Mouse (Mus musculus): ENCODE measurements around the gene Cnnm3. TPM values are rescaled to one million over a fixed set of nuclear protein-coding genes. Genes with fewer than 3 reads are reported as not detected.

Cnnm3 gene
- total and polyA plus RNA-seq, 2 experiments, result 4.4 to 11.3 TPM

- no peak overlapping the region for H3K27ac ChIP-seq (replicated peaks; ENCODE audit: insufficient read depth, low read depth, low read length)
- H3K27me3 ChIP-seq (ENCODE audit: control insufficient read depth, insufficient read depth, low read length), result no peaks in the 10 kb centered on the region
- no peak overlapping the region for H3K4me3 ChIP-seq (ENCODE audit: insufficient read depth, low read depth, low read length)
- no peak for TF ChIP-seq CTCF (IDR thresholded peaks at IDR 0.05; ENCODE audit: low read depth, low read length)
- no peak for TF ChIP-seq POLR2A (IDR thresholded peaks at IDR 0.05; ENCODE audit: extremely low read depth, insufficient read depth, low read length)
- H3K4me1 ChIP-seq (ENCODE audit: control insufficient read depth, insufficient read depth, low read length), result peaks cover 11% of the 10 kb centered on the region
- DNase-seq (ENCODE audit: extremely low read depth, low read depth, low spot score), result no peak
- 93% methylated on average over 4 of the region's 4 CpGs for WGBS
- no peaks in the 10 kb centered on the region for H3K36me3 ChIP-seq (ENCODE audit: control insufficient read depth, insufficient read depth, low read length)
- no peaks in the 10 kb centered on the region for H3K79me2 ChIP-seq (ENCODE audit: control insufficient read depth, insufficient read depth, low read length)
- H3K9ac ChIP-seq (ENCODE audit: low read depth, low read length), result no peak overlapping the region
These were observed 17.6 kb downstream of the Cnnm3 start for GRCm38 (mm10) chr1:36529274-36529673.

- no peak overlapping the region for H3K9ac ChIP-seq (ENCODE audit: low read depth, low read length)
- H3K4me3 ChIP-seq (ENCODE audit: insufficient read depth, low read depth, low read length), result no peak overlapping the region
- DNase-seq (ENCODE audit: extremely low read depth, low read depth, low spot score), result no peak
- no peak overlapping the region for H3K27ac ChIP-seq (replicated peaks; ENCODE audit: insufficient read depth, low read depth, low read length)
- TF ChIP-seq POLR2A (IDR thresholded peaks at IDR 0.05; ENCODE audit: extremely low read depth, insufficient read depth, low read length), result no peak
- TF ChIP-seq CTCF (IDR thresholded peaks at IDR 0.05; ENCODE audit: low read depth, low read length), result no peak
- peaks cover 11% of the 10 kb centered on the region for H3K4me1 ChIP-seq (ENCODE audit: control insufficient read depth, insufficient read depth, low read length)
- 96% methylated on average over 4 of the region's 4 CpGs for whole genome bisulfite sequencing
- H3K79me2 ChIP-seq (ENCODE audit: control insufficient read depth, insufficient read depth, low read length), result no peaks in the 10 kb centered on the region
- no peaks in the 10 kb centered on the region for H3K36me3 ChIP-seq (ENCODE audit: control insufficient read depth, insufficient read depth, low read length)
- H3K27me3 ChIP-seq (ENCODE audit: control insufficient read depth, insufficient read depth, low read length), result no peaks in the 10 kb centered on the region
These were observed 18.2 kb downstream of the Cnnm3 start for GRCm38 (mm10) chr1:36529875-36530274.

- Histone ChIP-seq H3K9ac (ENCODE audit: low read depth, low read length) (no peak overlapping the region), H3K27ac (replicated peaks; ENCODE audit: insufficient read depth, low read depth, low read length) (no peak overlapping the region), H3K4me1 (ENCODE audit: control insufficient read depth, insufficient read depth, low read length) (peaks cover 12% of the 10 kb centered on the region), H3K4me3 (ENCODE audit: insufficient read depth, low read depth, low read length) (no peak overlapping the region), H3K27me3 (ENCODE audit: control insufficient read depth, insufficient read depth, low read length) (no peaks in the 10 kb centered on the region), H3K36me3 (ENCODE audit: control insufficient read depth, insufficient read depth, low read length) (no peaks in the 10 kb centered on the region), H3K79me2 (ENCODE audit: control insufficient read depth, insufficient read depth, low read length) (no peaks in the 10 kb centered on the region)
- TF ChIP-seq CTCF (IDR thresholded peaks at IDR 0.05; ENCODE audit: low read depth, low read length), result no peak
- no peak for TF ChIP-seq POLR2A (IDR thresholded peaks at IDR 0.05; ENCODE audit: extremely low read depth, insufficient read depth, low read length)
- WGBS, result 84% methylated on average over 8 of the region's 8 CpGs
- DNase-seq (ENCODE audit: extremely low read depth, low read depth, low spot score), result no peak
These were observed 18.8 kb downstream of the Cnnm3 start for GRCm38 (mm10) chr1:36530485-36530884.

GRCm38 (mm10) chr1:36530962-36531361, 19.3 kb downstream of the Cnnm3 start:
- H3K79me2 ChIP-seq (ENCODE audit: control insufficient read depth, insufficient read depth, low read length), result no peaks in the 10 kb centered on the region
- no peaks in the 10 kb centered on the region for H3K36me3 ChIP-seq (ENCODE audit: control insufficient read depth, insufficient read depth, low read length)
- no peak overlapping the region for H3K4me3 ChIP-seq (ENCODE audit: insufficient read depth, low read depth, low read length)
- TF ChIP-seq POLR2A (IDR thresholded peaks at IDR 0.05; ENCODE audit: extremely low read depth, insufficient read depth, low read length), result no peak
- TF ChIP-seq CTCF (IDR thresholded peaks at IDR 0.05; ENCODE audit: low read depth, low read length), result no peak
- no peaks in the 10 kb centered on the region for H3K27me3 ChIP-seq (ENCODE audit: control insufficient read depth, insufficient read depth, low read length)
- no peak overlapping the region for H3K27ac ChIP-seq (replicated peaks; ENCODE audit: insufficient read depth, low read depth, low read length)
- H3K4me1 ChIP-seq (ENCODE audit: control insufficient read depth, insufficient read depth, low read length), result peaks cover 15% of the 10 kb centered on the region
- 94% methylated on average over 7 of the region's 7 CpGs for WGBS
- no peak overlapping the region for H3K9ac ChIP-seq (ENCODE audit: low read depth, low read length)
- DNase-seq (ENCODE audit: extremely low read depth, low read depth, low spot score), result no peak

GRCm38 (mm10) chr1:36531461-36531860, 19.8 kb downstream of the Cnnm3 start:
- Histone ChIP-seq H3K9ac (ENCODE audit: low read depth, low read length) (no peak overlapping the region), H3K79me2 (ENCODE audit: control insufficient read depth, insufficient read depth, low read length) (no peaks in the 10 kb centered on the region), H3K4me1 (ENCODE audit: control insufficient read depth, insufficient read depth, low read length) (peaks cover 19% of the 10 kb centered on the region), H3K27ac (replicated peaks; ENCODE audit: insufficient read depth, low read depth, low read length) (no peak overlapping the region), H3K4me3 (ENCODE audit: insufficient read depth, low read depth, low read length) (no peak overlapping the region), H3K27me3 (ENCODE audit: control insufficient read depth, insufficient read depth, low read length) (no peaks in the 10 kb centered on the region), H3K36me3 (ENCODE audit: control insufficient read depth, insufficient read depth, low read length) (no peaks in the 10 kb centered on the region)
- 94% methylated on average over 12 of the region's 12 CpGs for WGBS
- no peak for TF ChIP-seq POLR2A (IDR thresholded peaks at IDR 0.05; ENCODE audit: extremely low read depth, insufficient read depth, low read length)
- TF ChIP-seq CTCF (IDR thresholded peaks at IDR 0.05; ENCODE audit: low read depth, low read length), result no peak
- no peak for DNase-seq (ENCODE audit: extremely low read depth, low read depth, low spot score)

GRCm38 (mm10) chr1:36533546-36533945, 21.9 kb downstream of the Cnnm3 start:
- WGBS, result 88% methylated on average over 6 of the region's 6 CpGs

More at GRCm38 (mm10) chr1:36533546-36533945, 21.9 kb downstream of the Cnnm3 start:
- peaks cover 15% of the 10 kb centered on the region for H3K4me1 ChIP-seq (ENCODE audit: control insufficient read depth, insufficient read depth, low read length)
- no peak for TF ChIP-seq CTCF (IDR thresholded peaks at IDR 0.05; ENCODE audit: low read depth, low read length)
- no peak for TF ChIP-seq POLR2A (IDR thresholded peaks at IDR 0.05; ENCODE audit: extremely low read depth, insufficient read depth, low read length)
- no peak overlapping the region for H3K4me3 ChIP-seq (ENCODE audit: insufficient read depth, low read depth, low read length)
- H3K36me3 ChIP-seq (ENCODE audit: control insufficient read depth, insufficient read depth, low read length), result no peaks in the 10 kb centered on the region
- DNase-seq (ENCODE audit: extremely low read depth, low read depth, low spot score), result no peak
- H3K79me2 ChIP-seq (ENCODE audit: control insufficient read depth, insufficient read depth, low read length), result no peaks in the 10 kb centered on the region
- H3K27me3 ChIP-seq (ENCODE audit: control insufficient read depth, insufficient read depth, low read length), result no peaks in the 10 kb centered on the region
- no peak overlapping the region for H3K27ac ChIP-seq (replicated peaks; ENCODE audit: insufficient read depth, low read depth, low read length)
- no peak overlapping the region for H3K9ac ChIP-seq (ENCODE audit: low read depth, low read length)

Data from liver, adult 2 months (tissue).